Mouse (Mus musculus) testis, adult 2 months (tissue): ENCODE data around the gene Olfr672.
"Not testable (repeated sequence)": the region's sequence is repeated elsewhere in the genome, so short reads cannot be mapped to it uniquely, and the experiment has no call there.

Experiments
- CTCF ChIP-seq: fragments of 200-500 bp; IDR thresholded peaks from 2 replicates; pipeline ENCODE4 v1.5.1; 2012; ENCODE audit warnings: low read depth, mild to moderate bottlenecking, inconsistent platforms, low read length, moderate library complexity; ENCODE audit not compliant: control insufficient read depth, insufficient read depth, insufficient replicate concordance
- POLR2A ChIP-seq: fragments of 200-500 bp; IDR thresholded peaks from 2 replicates; pipeline ENCODE4 v1.6.1; 2012; ENCODE audit warnings: low read depth, mild to moderate bottlenecking, inconsistent platforms, low read length, moderate library complexity; ENCODE audit not compliant: control insufficient read depth

GRCm38 (mm10) chr7:105033836-105034235 lies 32.0 kb upstream of the Olfr672 start:
- not testable (repeated sequence) for TF ChIP-seq POLR2A, CTCF
